Mouse (Mus musculus) neural tube, embryonic 15.5 days (tissue): ENCODE data around the gene Usp32. TPM values are rescaled to one million over a fixed set of nuclear protein-coding genes. Genes with fewer than 3 reads are reported as not detected.

ENCODE experiments used
- ATAC-seq: fragments of 200-750 bp; cut with Nextera tagmentation; 2 replicates; pipeline ENCODE4 v1.8.0; 2017; ENCODE audit warnings: mild to moderate bottlenecking, moderate TSS enrichment, moderate library complexity; ENCODE audit not compliant: low FRiP score
- H3K27ac ChIP-seq: fragments of 300-500 bp; sonication (generic); replicated peaks from 2 replicates; pipeline ENCODE4 v1.5.1; 2015; ENCODE audit warnings: mild to moderate bottlenecking, inconsistent platforms
- H3K27me3 ChIP-seq: fragments of 300-500 bp; sonication (generic); replicated peaks from 2 replicates; pipeline ENCODE4 v1.6.1; 2015; ENCODE audit warnings: inconsistent platforms
- H3K36me3 ChIP-seq: fragments of 300-500 bp; sonication (generic); 2 replicates; pipeline ENCODE4 v1.6.1; 2015; ENCODE audit warnings: inconsistent platforms
- H3K4me1 ChIP-seq: fragments of 300-500 bp; sonication (generic); 2 replicates; pipeline ENCODE4 v1.6.1; 2015; ENCODE audit warnings: inconsistent platforms
- H3K4me2 ChIP-seq: fragments of 300-500 bp; sonication (generic); 2 replicates; pipeline ENCODE4 v1.6.1; 2015; ENCODE audit warnings: inconsistent platforms, mild to moderate bottlenecking, moderate library complexity
- H3K4me3 ChIP-seq: fragments of 300-500 bp; sonication (generic); replicated peaks from 2 replicates; pipeline ENCODE4 v1.5.1; 2015; ENCODE audit warnings: mild to moderate bottlenecking, inconsistent platforms
- H3K9ac ChIP-seq: fragments of 300-500 bp; sonication (generic); replicated peaks from 2 replicates; pipeline ENCODE4 v1.6.1; 2015; ENCODE audit warnings: mild to moderate bottlenecking, inconsistent platforms
- H3K9me3 ChIP-seq: fragments of 300-500 bp; sonication (generic); replicated peaks from 2 replicates; pipeline ENCODE4 v1.6.1; 2016; ENCODE audit warnings: inconsistent platforms
- WGBS: fragments of 180-500 bp; shearing (Covaris S2); methylation state at CpG from one replicate; pipeline ENCODE4 v1.1.7; 2015; ENCODE audit warnings: mixed read lengths; 5-methylcytosine and 5-hydroxymethylcytosine counted together
- polyA plus RNA-seq: library from polyadenylated mRNA; unstranded; fragments of >200 nt; fragmentation: Nextera tagmentation; extraction: Ambion mirVana; gene quantifications from 2 replicates; pipeline ENCODE4 v1.2.1, GENCODE M21; 2015

Gene Usp32
- polyA plus RNA-seq, 1 experiment from 2014 or later, result 10.6 TPM

DNA sequence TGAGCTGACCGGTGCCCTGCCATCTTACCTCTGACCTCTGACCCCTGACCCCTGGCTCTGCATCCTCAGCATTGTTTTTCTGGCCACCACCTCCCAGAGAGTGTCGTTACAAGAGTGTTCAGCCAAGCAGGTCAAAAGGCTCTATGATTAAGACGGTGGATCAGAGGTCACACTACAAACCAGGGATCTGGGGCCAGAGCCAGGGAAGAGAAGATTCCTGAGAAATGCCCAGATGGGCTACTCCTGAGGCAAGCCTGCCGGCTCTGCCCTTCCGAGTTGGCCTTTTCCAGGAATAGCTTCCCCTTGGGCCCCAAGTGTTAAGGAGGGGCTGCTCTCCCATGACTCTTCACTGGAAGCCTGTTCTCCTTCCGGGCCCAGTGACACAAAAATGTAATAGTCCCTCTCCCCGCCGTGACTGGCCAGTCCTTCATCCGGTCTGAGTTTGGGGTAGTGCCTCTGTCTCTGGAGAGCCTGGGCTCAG lies 180.2 kb downstream of the Usp32 start:
- WGBS, result 4% methylated on average over 9 of the region's 9 CpGs
- no peak for ATAC-seq
- Histone ChIP-seq H3K27ac (no peak overlapping the region), H3K9me3 (no peaks in the 10 kb centered on the region), H3K9ac (no peak overlapping the region), H3K4me3 (no peak overlapping the region), H3K36me3 (no peaks in the 10 kb centered on the region), H3K4me2 (no peak overlapping the region), H3K27me3 (peaks cover 46% of the 10 kb centered on the region), H3K4me1 (peaks cover 12% of the 10 kb centered on the region)

DNA sequence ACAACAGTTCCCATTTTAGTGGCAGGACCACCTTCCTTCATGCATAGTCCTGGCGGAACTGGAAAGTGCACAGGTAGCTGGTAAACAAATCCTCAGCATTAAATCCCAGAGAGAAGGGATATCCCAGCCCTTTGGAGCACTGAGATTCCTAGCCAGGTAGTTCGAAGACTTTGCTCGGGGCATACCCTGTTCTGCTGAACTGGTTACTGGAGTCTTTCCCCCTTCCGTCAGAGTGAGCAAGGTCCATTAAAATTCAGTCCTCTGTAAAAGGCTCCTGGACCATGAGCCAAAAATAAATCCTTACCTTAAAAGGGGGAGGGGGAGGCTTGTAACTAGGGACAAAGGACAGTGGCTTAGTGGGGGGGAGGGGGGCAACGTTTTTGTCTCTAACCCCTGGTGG lies 180.8 kb downstream of the Usp32 start:
- peaks cover 12% of the 10 kb centered on the region for H3K4me1 ChIP-seq
- no peak overlapping the region for H3K27ac ChIP-seq
- no peak for ATAC-seq
- H3K9me3 ChIP-seq, result no peaks in the 10 kb centered on the region
- peaks cover 46% of the 10 kb centered on the region for H3K27me3 ChIP-seq
- WGBS, result 49% methylated on average over 5 of the region's 5 CpGs
- no peak overlapping the region for H3K4me2 ChIP-seq
- no peak overlapping the region for H3K4me3 ChIP-seq
- no peaks in the 10 kb centered on the region for H3K36me3 ChIP-seq
- H3K9ac ChIP-seq, result no peak overlapping the region

- ATAC-seq, result no peak
- Histone ChIP-seq H3K27me3 (peaks cover 47% of the 10 kb centered on the region), H3K9ac (peak overlapping the region; percentile 28; the same call in 1 of the 2 replicates), H3K4me2 (peak overlapping the region; percentile 74), H3K4me1 (peaks cover 12% of the 10 kb centered on the region), H3K27ac (no peak overlapping the region), H3K4me3 (peak overlapping the region; percentile 38), H3K36me3 (no peaks in the 10 kb centered on the region), H3K9me3 (no peaks in the 10 kb centered on the region)
- 6% methylated on average over 11 of the region's 11 CpGs for WGBS
Observed at GRCm38 (mm10) chr11:84958271-84958630, 181.7 kb downstream of the Usp32 start.

DNA sequence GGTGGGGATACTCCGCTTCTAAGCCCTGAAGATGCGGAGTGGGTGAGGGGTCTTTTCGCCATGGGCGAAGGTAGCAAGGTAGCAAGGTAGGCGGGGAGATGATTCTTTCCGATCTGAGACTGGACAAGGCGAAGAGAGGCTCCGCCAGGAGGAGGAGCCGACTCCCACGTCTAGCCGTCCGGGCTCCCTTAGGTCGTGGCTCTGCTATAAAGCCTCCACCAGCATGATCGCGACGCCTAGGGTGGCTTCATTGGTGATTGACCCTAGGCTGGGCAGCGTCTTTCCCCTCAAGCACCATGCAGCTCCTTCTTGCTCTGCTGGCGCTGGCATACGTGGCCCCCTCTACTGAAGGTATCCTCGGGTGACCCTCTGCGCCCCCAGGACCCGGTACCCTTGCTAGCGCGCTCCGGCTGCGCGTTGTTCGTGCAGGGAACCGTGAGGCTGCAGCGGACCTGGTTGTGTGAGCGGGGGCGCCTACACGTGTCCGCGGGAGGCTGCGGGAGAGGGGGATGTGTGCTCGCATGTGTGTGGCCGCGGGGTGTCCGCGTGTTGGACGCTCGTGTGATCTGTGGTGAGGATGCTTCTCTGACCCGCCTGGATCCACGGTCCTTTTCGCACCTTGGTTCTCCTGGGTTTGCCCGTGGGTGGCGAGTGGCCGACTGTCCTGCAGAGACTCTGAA lies 182.2 kb downstream of the Usp32 start, which contains the start of gene Car4:
Car4 (plus strand) TSS at position 196 of the 680 bp plus-strand sequence.
- peaks cover 49% of the 10 kb centered on the region for H3K27me3 ChIP-seq
- H3K4me3 ChIP-seq, result peak within 1 kb of the TSS; percentile 38
- 1% methylated on average over 49 of the region's 49 CpGs for WGBS
- peak within 1 kb of the TSS; percentile 74 for H3K4me2 ChIP-seq
- peak within 1 kb of the TSS; percentile 28; the same call in 1 of the 2 replicates for H3K9ac ChIP-seq
- H3K36me3 ChIP-seq, result no peaks in the 10 kb centered on the region
- ATAC-seq, result no peak
- H3K4me1 ChIP-seq, result peaks cover 12% of the 10 kb centered on the region
- H3K27ac ChIP-seq, result no peak within 1 kb of the TSS
- H3K9me3 ChIP-seq, result no peaks in the 10 kb centered on the region

- peak overlapping the region; percentile 28; the same call in 1 of the 2 replicates for H3K9ac ChIP-seq
- peaks cover 49% of the 10 kb centered on the region for H3K27me3 ChIP-seq
- peak overlapping the region; percentile 74 for H3K4me2 ChIP-seq
- no peak for ATAC-seq
- H3K9me3 ChIP-seq, result no peaks in the 10 kb centered on the region
- H3K4me3 ChIP-seq, result peak overlapping the region; percentile 38
- 13% methylated on average over 15 of the region's 15 CpGs for WGBS
- no peaks in the 10 kb centered on the region for H3K36me3 ChIP-seq
- no peak overlapping the region for H3K27ac ChIP-seq
- peaks cover 12% of the 10 kb centered on the region for H3K4me1 ChIP-seq
Observed at GRCm38 (mm10) chr11:84957171-84957570, 182.8 kb downstream of the Usp32 start.

GRCm38 (mm10) chr11:84956400-84956799 lies 183.6 kb downstream of the Usp32 start:
- H3K36me3 ChIP-seq, result no peaks in the 10 kb centered on the region
- no peak overlapping the region for H3K27ac ChIP-seq
- no peak overlapping the region for H3K4me2 ChIP-seq

DNA sequence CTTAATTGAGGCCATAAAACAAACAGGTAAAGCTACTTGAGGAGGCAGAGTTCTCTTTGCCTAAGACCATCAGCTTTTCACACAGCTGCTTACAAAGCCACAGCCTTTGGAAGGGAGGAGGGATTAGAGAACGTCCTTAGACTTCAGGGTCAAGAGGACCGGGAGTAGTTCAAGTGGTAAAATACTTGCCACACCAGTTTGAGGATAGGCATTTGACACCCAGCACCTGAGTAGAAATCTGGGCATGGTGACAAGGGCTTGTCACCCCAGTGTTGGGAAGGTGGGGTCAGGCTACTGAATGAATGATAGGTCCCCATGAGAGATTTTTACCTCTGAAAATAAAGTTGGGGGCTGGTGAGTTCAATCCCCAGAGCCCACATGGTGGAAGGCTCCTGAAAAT lies 187.3 kb downstream of the Usp32 start:
- H3K4me1 ChIP-seq, result peaks cover 5% of the 10 kb centered on the region
- no peaks in the 10 kb centered on the region for H3K9me3 ChIP-seq
- H3K27ac ChIP-seq, result no peak overlapping the region
- no peak overlapping the region for H3K9ac ChIP-seq
- H3K4me2 ChIP-seq, result no peak overlapping the region
- ATAC-seq, result no peak
- 58% methylated on average over 2 of the region's 2 CpGs for WGBS
- no peaks in the 10 kb centered on the region for H3K36me3 ChIP-seq
- H3K27me3 ChIP-seq, result peaks cover 25% of the 10 kb centered on the region
- H3K4me3 ChIP-seq, result no peak overlapping the region

More at GRCm38 (mm10) chr11:84956400-84956799, 183.6 kb downstream of the Usp32 start:
- 34% methylated on average over 5 of the region's 5 CpGs for WGBS
- peaks cover 49% of the 10 kb centered on the region for H3K27me3 ChIP-seq
- ATAC-seq, result no peak
- no peak overlapping the region for H3K4me3 ChIP-seq
- no peaks in the 10 kb centered on the region for H3K9me3 ChIP-seq
- peaks cover 12% of the 10 kb centered on the region for H3K4me1 ChIP-seq
- H3K9ac ChIP-seq, result no peak overlapping the region

DNA sequence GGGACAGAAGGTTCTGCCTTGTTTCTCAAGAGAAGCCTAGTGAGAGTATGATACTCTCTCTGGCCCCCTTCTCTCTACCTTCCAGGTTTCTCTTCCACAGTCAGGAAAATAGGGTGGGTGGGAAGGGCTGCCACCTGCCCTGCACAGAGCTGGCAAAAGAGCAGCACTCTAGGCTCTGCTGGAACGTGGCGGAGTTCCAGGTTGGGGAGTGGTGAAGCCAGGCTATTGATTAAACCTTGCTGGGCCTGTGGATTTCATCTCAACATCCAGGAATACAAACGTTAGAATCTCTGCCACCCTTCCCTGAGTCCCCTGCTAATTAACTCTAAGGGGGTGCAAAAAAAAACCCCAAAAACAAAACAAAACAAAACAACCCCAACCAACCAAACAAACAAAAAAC lies 191.4 kb downstream of the Usp32 start:
- no peak for ATAC-seq
- Histone ChIP-seq H3K4me1 (peaks cover 16% of the 10 kb centered on the region), H3K4me2 (no peak overlapping the region), H3K27ac (no peak overlapping the region), H3K36me3 (no peaks in the 10 kb centered on the region), H3K9me3 (no peaks in the 10 kb centered on the region), H3K4me3 (no peak overlapping the region), H3K27me3 (0 out of 2 replicates have a peak, but pooled peaks cover 11% of the 10 kb centered on the region), H3K9ac (no peak overlapping the region)
- WGBS, result 59% methylated on average over 3 of the region's 3 CpGs

DNA sequence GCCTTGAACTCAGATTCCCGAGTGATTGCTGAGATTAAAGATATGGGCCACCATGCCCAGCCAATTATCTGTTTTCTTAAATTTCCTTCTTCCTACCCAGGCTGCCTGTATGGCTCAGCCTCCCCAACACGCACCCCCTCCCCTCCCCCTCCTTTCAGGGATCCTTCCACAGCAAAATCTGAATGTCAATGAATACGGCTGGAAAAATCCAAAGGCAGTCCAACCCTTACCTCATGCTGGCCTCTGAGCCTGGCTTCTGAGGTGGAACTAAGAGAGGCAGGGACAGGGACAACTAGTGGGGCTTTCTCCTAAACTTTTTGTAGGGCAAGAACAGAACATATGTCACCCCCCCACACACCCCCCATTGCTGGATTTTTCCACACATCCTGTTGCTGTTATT lies 191.8 kb downstream of the Usp32 start:
- Histone ChIP-seq H3K4me1 (peaks cover 19% of the 10 kb centered on the region), H3K9me3 (no peaks in the 10 kb centered on the region), H3K9ac (no peak overlapping the region), H3K36me3 (no peaks in the 10 kb centered on the region), H3K4me2 (no peak overlapping the region), H3K4me3 (no peak overlapping the region), H3K27me3 (0 out of 2 replicates have a peak, but pooled peaks cover 10% of the 10 kb centered on the region), H3K27ac (no peak overlapping the region)
- 55% methylated on average over 3 of the region's 3 CpGs for WGBS
- ATAC-seq, result no peak

DNA sequence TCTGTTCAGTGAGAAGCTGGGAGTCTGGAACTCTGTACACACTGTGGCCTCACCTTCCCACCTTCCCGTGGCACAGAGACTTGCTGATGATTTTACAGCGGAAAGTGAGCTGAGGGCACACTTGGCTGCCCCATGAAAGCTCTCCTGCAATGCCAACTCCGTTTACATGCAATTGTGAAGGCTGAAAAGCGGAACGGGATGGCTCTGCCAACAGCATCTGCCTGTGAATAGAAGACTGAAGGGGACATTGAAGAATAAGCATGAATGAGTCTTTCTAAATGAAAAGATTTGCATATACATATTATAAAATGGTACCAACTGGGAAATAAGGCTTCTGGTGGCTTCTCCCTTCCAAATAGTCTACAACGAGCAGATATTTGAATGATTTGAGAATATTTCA lies 192.8 kb downstream of the Usp32 start:
- Histone ChIP-seq H3K27me3 (0 out of 2 replicates have a peak, but pooled peaks cover 13% of the 10 kb centered on the region), H3K9ac (no peak overlapping the region), H3K4me1 (peaks cover 19% of the 10 kb centered on the region), H3K9me3 (no peaks in the 10 kb centered on the region), H3K36me3 (no peaks in the 10 kb centered on the region), H3K4me2 (no peak overlapping the region), H3K27ac (no peak overlapping the region), H3K4me3 (no peak overlapping the region)
- ATAC-seq, result no peak
- WGBS, result 48% methylated on average over 6 of the region's 6 CpGs

GRCm38 (mm10) chr11:84945841-84946240 lies 194.1 kb downstream of the Usp32 start:
- no peak for ATAC-seq
- Histone ChIP-seq H3K27me3 (0 out of 2 replicates have a peak, but pooled peaks cover 13% of the 10 kb centered on the region), H3K4me1 (peaks cover 19% of the 10 kb centered on the region), H3K27ac (no peak overlapping the region), H3K4me3 (no peak overlapping the region), H3K4me2 (no peak overlapping the region), H3K9me3 (no peaks in the 10 kb centered on the region), H3K36me3 (no peaks in the 10 kb centered on the region), H3K9ac (no peak overlapping the region)
- WGBS, result 70% methylated on average over 3 of the region's 3 CpGs
